Mouse (Mus musculus): ENCODE results near the gene Mical2.

GRCm38 (mm10) chr7:112209621-112210020, 16.0 kb upstream of the Mical2 start:
- no peak for TF ChIP-seq CTCF (IDR thresholded peaks at IDR 0.05; ENCODE audit: low read depth, low read length)
- TF ChIP-seq GATA1 (IDR thresholded peaks at IDR 0.05; ENCODE audit: borderline replicate concordance, low read length) = no peak

All from G1E (cell line).